Mouse (Mus musculus) liver, postnatal 0 days (tissue): ENCODE results near the gene Fat4.

Experiments used
- CTCF ChIP-seq: sonication (generic); IDR thresholded peaks from 2 replicates; pipeline ENCODE4 v1.5.1; 2016; ENCODE audit warnings: antibody characterized with exemption, low read depth
- EP300 ChIP-seq: IDR thresholded peaks from 2 replicates; pipeline ENCODE4 v1.6.1; 2016; ENCODE audit warnings: antibody characterized with exemption, low read depth, mild to moderate bottlenecking

DNA sequence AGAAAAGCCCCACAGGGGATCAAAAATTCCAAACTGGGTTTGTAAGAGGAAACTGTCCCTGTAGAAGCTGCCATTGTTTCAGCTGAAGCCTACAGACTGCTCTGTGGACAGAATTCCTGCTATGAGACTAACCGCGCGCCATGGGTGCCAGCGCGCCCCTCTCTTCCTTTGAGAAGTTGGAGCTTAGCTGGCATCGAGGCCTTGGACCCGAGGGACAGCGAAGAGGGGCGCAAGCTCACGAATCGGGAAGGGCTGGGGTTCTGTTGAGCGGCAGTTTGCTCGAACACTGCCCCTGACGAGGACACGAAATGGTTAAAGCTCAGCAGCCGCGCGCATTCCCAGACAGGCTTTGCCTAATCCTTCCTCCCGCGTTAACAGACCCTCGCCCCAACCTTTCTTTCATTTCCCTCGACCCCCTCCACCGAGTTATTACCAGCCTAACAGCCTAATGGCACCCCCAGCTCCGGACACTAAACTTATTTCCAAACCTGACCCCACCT lies 1.8 kb upstream of the Fat4 start:
- no peak for TF ChIP-seq EP300
- no peak for TF ChIP-seq CTCF
